Mouse (Mus musculus) kidney, postnatal 36 days (tissue): ENCODE results near the gene Yod1.

ENCODE experiments used
- DNase-seq, 2 experiments: peaks; one replicate each; pipeline ENCODE4 v3.0.0; 2021 to 2022; ENCODE audit warnings: mixed read lengths in 2 of 2

Gene Yod1

GRCm38 (mm10) chr1:130770487-130770886, 53.4 kb downstream of the Yod1 start:
- DNase-seq = peak in 1 of 2 experiments; percentile 11

GRCm38 (mm10) chr1:130770981-130771494, 53.9 kb downstream of the Yod1 start:
- no peak for DNase-seq
